Mouse (Mus musculus): ENCODE measurements around the gene Vsx2.

Gene Vsx2

DNA sequence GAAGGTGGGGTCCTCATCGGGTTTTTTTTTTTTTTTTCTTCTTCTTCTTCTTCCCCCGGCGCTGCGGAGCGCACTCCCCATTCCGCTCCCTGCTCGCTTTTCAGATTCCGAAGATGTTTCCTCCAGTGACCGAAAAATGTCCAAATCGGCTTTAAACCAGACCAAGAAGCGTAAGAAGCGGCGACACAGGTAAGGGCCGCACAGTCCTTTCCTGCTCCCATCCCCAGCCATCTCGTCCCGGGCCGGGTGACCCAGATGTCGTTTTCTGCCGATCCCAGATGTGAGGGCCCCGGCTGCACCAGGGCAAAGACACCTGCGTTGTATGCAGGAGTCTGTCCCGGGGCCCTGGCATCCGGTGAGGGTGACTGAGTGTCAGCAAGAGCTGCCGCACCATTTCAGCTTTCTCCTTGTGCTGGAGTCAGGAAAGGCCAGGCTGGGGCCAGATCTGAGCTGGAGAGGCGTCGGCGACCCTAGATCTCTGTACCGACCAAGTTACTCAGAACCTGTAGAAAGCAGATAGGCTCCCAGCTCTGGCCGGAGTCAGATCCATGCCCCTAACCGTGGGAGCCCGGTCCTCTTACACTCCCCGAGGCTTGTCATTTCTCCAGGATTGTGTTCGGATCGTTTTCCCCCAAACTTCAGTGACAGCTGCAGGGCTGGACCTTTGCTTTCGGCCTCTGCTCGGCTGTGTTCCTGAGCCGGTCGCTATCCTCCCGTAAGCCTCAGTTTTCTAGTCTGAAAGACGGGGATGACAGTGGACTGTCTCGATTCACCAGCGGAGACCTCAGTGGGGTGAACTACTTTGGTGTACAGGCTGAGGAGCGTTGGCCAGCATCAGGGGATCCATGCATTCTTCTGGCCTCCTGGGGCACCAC, 2.1 kb downstream of the Vsx2 start:
- no peak for DNase-seq (ENCODE audit: low spot score)

DNA sequence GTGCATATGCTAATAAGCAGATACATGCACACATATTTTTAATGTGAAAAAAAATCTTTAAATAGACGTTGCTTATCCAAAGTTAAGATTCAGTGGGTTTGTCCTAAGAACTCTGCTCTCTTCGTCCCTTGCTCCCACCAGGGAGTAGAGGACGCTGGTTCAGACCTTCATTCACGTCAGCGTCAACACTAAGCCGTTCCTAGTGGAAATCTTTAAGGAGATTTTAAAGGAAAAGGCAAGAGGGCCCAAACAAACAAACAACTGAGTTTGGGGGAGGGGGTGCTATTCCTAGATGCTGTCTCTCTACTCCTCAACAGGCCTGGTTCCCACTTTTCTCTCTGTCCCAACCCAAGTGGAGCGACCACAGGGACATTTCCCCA, 2.8 kb downstream of the Vsx2 start:
- DNase-seq (ENCODE audit: low spot score) = no peak

DNA sequence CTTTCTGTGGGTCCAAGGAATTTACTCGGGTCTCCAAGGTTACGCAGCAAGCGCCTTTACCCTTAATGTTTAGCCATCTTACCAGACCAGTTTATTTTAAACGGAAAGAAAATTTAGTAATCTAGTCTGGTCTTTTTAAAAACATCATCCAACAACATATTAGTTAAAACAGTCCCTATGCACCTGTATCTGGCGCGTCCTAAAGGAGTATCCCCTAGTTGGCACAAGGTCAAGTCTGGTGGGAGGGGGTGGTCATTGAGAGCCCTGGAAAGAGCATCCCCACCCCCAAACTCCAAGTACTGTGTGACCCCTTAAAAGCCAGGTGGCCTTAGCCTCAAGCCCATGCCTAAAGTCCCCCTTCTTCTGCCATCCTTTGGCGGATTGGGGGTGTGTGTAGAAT, 3.5 kb downstream of the Vsx2 start:
- DNase-seq (ENCODE audit: low spot score) = no peak

DNA sequence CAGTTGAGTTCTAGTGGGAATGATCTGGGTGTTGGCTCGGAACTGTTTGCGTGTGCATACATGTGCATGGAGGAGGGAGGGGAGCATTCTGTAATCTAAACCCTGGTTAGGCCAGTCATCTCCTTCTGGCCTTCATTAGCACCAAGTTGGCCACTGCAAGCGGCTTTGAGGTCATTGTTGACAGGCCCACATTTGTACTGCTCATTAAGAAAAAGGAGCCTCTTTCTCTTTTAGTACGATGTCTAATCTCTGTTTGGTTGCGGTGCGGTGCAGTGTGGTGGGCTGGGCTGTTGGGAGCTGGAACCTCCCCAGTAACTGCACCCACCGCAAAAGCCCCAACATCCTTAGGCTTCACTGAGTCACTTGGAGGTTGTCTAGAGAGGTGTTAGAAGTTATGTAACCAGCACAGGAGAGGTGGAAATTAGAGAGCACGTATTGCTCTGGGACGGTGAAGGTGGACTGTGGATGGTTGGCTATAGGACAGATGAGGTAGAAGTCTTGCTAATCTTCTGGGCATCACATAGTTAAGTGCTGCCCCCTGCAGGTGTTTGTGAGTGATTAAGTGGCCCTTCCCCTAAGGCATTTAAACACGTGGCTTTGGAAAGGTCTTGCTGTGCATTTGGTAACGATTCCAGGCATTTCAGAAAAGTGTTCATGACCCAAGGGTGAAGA, 8.3 kb downstream of the Vsx2 start:
- no peak for DNase-seq (ENCODE audit: low spot score)

- no peak for DNase-seq (ENCODE audit: low spot score)
Observed at GRCm38 (mm10) chr12:84578440-84578770, 8.8 kb downstream of the Vsx2 start.

DNA sequence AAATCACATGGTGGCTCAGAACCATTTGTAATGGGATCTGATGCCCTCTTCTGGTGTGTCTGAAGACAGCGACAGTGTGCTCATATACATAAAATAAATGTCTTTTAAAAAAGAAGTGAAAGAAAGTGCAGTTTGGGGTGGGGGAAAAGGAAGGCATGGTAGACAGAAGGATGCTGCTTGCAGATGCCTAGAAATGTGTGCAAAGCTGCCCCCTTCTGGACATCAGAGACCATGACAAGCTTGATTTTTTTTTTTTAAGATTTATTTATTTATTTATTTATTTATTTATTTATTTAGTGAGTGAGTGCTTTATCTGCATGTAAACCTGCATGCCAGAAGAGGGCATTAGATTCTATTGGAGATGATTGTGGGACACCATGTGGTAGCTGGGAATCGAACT, 11.7 kb downstream of the Vsx2 start:
- no peak for DNase-seq (ENCODE audit: low spot score)

DNA sequence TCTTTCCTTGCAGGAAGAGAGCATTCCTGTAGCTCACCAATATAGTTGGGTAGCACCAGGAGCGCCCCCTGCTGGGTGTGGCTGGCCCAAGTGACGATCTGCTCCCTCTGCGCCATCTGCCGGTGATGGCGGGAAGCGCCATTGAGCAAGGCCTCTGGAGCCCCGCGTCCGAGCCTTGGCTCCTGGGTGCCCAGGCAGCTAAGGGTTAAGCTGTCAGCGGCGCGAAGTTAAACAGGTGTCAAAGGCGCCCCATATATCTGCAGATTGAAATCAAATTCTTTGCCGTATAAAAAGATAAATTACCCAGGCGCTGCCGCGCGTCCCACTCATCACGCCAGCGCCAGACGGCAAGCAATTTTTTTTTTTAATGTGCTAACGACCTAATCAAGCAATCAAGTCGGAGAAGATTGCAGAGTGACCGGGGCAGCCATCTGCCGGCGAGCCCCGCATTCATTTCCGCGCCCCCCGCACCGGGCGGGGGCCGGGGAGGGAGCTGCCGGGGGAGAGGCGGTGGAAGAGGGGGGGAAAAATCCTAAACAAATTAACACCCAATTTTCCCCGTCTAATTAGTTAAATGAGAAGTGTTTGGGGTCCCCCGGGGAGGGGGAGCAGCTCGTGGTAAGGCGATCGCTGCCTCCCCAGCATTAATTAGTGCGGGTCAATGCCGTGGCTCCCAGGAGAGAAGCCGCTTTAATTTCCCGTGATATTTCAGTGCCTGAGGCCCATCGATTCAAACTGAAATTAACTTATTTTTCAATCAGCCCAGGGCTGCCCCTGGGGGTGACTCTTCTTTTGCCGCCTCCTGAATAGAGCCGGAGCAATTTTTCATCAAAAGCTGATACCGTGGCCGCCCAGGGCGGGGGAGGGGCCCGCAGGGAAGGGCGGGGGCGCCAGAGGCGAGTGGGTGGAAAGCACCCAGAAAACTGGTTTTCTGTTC, 20.5 kb downstream of the Vsx2 start:
- peak; percentile 77 for DNase-seq (ENCODE audit: low spot score)

DNA sequence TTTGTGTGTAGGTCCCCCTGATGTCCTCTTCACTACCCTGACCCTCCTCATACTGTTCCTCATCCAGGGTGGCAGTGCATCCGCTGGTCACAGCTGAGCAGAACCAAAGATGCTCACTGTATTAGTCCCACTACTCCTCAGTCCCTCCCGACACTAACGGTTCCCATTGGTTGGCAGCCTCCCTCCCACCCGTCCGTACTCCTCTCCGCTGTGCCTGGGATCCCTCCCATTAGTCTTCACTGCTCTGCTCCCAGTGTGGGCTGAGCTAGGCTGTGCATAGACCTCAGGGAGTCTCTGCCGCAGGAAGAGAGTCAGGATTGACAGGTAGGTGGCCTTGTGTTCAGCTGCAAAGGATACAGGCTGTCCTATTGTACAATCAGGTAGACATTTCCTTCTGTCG, 28.8 kb downstream of the Vsx2 start:
- no peak for DNase-seq (ENCODE audit: low spot score)

DNA sequence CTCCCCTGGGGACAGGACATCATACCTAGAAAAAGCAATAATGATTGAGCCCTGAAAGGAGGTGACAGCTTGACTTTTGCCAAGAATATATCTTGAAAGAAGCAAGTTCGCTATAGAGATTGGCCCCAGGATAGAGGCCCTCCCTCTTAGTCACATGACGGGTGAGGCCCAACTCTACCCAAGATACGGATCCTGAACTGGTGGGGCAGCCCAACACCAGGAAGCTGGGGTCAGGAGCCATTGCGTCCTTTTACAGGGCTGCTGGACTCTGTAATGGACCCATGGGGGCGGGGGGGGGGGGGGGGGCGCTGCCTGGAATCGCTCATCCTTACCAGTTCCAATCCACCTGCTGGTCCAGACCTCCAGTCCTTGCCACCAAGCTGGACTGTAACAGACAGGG, 34.4 kb downstream of the Vsx2 start:
- no peak for DNase-seq (ENCODE audit: low spot score)

- DNase-seq (ENCODE audit: low spot score) = no peak
Observed at GRCm38 (mm10) chr12:84605860-84606259, 36.3 kb downstream of the Vsx2 start.

GRCm38 (mm10) chr12:84611718-84612117, 42.2 kb downstream of the Vsx2 start:
- no peak for DNase-seq (ENCODE audit: low spot score)

GRCm38 (mm10) chr12:84612518-84612917, 43.0 kb downstream of the Vsx2 start:
- DNase-seq (ENCODE audit: low spot score) = no peak

DNA sequence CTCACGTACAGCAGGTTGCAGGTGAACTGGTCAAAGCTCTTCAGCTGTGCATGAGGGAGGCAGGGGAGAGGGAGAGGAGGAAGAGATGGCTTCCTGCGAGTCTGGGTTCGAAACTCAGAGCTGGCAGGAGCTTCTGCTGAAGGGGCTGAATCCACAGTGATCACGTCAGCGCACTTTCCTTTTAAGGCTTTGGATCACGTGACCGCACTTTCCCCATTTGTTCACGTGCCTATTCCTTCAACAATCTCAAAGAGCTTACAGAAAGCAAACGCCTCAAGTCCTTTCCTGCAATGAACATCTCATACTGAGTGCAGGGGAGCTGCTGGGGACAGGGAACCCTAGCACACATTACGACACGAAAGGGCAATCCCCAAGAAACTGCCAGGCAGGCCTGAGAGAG, 44.4 kb downstream of the Vsx2 start:
- DNase-seq (ENCODE audit: low spot score) = no peak

DNA sequence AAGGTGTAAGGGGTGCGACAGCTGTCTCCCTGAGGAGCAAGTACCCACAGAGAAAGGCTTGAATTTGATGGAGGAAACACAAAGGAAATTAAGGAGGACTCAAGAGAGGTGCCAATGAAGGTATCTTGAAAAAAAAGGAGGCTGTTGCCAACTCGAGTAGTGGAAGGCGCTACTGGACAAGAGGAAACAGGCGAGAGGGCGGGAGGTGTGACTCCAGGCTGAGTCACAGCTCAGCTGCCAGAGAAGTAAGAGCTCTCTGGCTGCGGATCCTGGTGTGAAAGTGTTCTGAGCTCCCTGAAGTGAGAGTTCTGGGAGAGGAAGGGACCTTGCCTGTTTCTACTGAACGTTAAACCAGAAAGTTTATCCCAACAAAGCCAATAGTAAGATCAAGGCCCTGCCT, 45.0 kb downstream of the Vsx2 start:
- no peak for DNase-seq (ENCODE audit: low spot score)

DNA sequence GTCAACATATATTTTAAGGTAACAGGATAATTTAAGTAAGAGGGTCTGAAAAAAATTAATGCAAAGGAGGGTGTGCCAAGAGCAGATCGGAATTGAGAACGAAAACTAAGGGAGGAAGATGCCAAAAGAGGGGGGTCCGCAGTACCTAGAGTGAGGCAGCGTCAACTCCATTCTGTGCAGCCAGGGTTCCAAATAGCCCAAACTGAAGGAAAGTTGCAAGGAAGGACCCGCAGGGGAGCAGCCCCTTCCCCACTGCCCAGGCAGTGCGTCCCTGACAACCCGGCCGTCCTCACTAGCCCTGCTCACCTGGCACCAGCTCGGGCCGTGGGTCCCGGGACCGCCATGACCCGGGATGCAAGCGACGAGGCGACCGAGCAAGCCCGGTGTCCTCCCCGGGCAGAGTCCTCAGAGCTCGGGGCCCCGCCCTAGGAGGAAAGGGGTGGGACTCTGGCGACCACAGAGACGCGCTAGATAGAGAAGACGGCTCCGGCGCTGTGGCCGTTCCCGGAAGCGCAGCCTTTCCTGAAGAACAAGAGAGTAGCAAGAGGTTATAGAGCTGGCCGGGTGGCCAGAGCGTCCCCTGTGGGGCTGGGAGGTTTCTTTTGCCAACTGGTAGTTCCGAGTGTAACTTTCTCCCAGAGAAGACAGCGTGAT, 47.5 kb downstream of the Vsx2 start, which contains the start of gene Abcd4:
Gene Abcd4 (minus strand): TSS at position 437 of the 654 bp plus-strand sequence.
- peak; percentile 59 for DNase-seq (ENCODE audit: low spot score)

GRCm38 (mm10) chr12:84617663-84618062, 48.1 kb downstream of the Vsx2 start:
- no peak for DNase-seq (ENCODE audit: low spot score)

DNA sequence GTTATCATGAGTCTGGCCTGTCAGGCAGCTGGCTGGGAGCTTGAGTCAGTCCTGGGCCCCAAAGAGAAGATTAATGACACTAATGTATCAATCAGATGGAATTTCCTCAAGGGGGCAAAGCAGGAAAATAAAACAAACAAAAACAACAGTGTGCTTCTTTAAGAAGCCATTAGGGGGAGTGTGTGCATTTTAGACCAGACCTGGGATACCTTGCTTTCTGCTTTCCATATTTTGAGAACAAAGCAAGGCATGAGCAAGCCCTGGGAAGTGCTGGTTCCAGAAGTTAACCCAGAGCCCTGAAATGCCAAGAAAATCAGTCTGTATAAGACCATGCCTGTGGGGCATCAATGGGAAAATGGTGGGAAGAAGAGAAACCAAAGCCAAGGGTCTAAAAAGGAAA, 51.4 kb downstream of the Vsx2 start:
- no peak for DNase-seq (ENCODE audit: low spot score)

DNA sequence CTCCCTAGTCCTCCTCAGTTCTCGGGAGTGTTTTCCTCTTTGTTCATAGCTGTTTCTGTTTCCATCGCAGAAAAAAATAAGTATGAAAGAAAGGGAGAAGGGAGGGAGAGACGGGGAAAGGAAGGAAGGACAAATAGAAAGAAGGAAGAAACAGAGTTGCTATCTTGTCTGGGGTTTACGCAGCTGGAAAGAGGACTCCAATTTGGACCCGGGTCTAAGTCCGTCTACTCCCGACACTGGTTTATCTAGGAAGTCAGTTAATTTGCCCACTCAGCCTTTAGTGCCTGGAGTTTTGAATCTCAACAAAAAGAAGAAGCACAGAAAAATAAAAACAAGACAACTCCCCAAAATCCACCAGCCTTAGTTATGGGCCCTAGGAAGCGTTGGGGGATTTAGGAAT, 55.0 kb downstream of the Vsx2 start:
- DNase-seq (ENCODE audit: low spot score) = no peak

GRCm38 (mm10) chr12:84625116-84625515, 55.6 kb downstream of the Vsx2 start:
- no peak for DNase-seq (ENCODE audit: low spot score)

- DNase-seq (ENCODE audit: low spot score) = no peak
Observed at GRCm38 (mm10) chr12:84631867-84632266, 62.3 kb downstream of the Vsx2 start.

GRCm38 (mm10) chr12:84640253-84640652, 70.7 kb downstream of the Vsx2 start:
- no peak for DNase-seq (ENCODE audit: low spot score)

- no peak for DNase-seq (ENCODE audit: low spot score)
Observed at GRCm38 (mm10) chr12:84640654-84641053, 71.1 kb downstream of the Vsx2 start, which contains the start of gene Vrtn. Gene Vrtn (plus strand): TSS chr12:84641019.

Measured in urinary bladder, postnatal 10 days (tissue).